Mouse (Mus musculus): ENCODE measurements around the gene Thap7.

DNA sequence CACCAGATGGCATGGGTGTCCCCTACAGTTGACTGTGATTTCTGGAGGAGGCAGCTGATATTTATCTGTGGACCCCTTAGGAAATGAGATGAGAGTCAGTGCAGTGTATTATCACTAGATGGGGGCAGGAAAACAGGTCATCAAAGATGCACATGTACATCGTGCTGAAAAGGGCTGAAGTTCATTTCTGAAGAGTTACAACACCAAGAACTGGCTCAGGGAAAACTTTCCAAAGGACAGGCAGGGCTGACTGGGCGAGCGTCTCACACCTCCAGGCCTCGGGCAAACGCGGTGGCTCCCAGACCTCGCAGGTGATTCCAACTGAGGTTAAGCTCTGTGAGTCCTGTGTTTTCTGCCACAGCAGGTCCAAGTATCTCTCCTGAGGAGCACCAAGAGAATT, 21.9 kb upstream of the Thap7 start:
- TF ChIP-seq CTCF (IDR thresholded peaks at IDR 0.05; ENCODE audit: borderline replicate concordance, extremely low read depth, insufficient read depth, insufficient read length) (no peak), POLR2A (IDR thresholded peaks at IDR 0.05; ENCODE audit: borderline replicate concordance, extremely low read depth, insufficient read depth, insufficient read length, poor library complexity, severe bottlenecking) (no peak)
